Mouse (Mus musculus): ENCODE measurements around the gene Zhx3.

DNA sequence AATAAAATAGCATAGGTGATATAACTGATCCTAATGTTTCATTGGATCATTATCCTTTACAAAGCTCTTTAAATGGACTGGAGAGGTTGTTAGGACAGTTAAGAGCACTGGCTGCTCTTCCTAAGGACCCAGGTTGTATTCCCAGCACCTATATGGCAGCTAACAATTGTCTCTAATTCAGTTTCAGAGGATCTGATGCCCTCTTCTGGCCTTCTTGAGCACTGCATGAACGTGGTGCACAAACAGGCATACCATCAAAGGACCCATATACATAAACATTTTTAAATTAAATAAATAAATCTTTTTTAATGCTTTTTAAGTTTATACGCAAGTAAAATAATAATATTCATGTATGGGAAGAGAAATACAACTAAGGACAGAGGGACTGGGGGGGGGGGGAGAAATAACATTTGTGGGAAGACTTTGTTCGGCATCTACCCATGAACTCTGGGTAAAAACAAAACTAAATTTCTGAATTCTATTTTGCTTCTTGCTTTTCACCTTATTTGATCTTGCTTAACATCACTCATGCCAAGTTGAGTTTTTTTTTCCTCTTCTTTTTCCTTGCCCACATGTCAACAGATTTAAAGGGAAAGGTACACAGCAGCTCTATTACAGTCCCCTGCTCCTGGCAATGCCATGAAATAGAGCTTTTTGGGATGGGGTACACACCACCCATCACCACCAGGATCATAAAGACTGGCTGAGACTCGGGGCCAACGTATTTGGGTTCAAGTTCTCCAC is 16.3 kb downstream of the Zhx3 start:
- TF ChIP-seq EP300 (IDR thresholded peaks at IDR 0.05; ENCODE audit: low read depth), result no peak
- TF ChIP-seq CTCF (IDR thresholded peaks at IDR 0.05; ENCODE audit: low read depth), result peak; percentile 39
